Mouse (Mus musculus): ENCODE data around the gene C130074G19Rik.

DNA sequence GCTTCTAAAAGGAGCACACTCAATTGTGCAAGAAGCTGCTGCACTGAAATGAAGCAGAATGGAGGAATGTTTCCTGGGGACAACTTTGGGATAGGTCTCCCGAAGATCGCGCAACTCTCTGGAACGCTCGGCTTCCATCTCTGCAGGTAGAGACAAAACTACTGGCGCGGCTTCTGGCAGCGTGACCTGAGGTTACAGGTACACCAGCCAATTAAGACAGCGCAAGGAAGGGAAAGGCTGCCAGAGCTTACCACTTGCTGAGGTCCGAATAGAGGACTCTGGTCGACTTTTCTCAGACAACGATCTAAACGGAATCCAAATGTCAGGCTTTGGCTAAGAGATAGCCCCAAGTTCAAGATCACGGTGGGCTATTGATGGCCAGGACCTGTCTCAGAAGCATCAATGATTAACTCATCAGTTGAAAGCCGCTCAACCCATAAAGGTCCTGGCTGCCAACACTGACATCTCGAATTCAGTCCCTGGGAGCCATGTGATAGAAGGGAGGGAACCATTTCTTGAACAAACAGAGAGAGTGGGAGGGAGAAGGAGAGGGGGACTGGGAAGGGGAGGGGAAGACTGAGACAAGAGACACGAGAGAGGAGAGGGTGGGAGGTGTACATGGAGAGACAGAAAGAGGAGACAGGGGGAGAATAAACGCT lies 36.8 kb downstream of the C130074G19Rik start, which contains the start of gene Marc2:
- TF ChIP-seq CTCF (IDR thresholded peaks at IDR 0.05; ENCODE audit: low read depth, low read length): no peak
- no peak for TF ChIP-seq TAL1 (conservative IDR thresholded peaks at IDR 0.05; ENCODE audit: low read depth, low read length)
